13 mouse cellular contexts compared by ENCODE assay signal in the genomic region with DNA sequence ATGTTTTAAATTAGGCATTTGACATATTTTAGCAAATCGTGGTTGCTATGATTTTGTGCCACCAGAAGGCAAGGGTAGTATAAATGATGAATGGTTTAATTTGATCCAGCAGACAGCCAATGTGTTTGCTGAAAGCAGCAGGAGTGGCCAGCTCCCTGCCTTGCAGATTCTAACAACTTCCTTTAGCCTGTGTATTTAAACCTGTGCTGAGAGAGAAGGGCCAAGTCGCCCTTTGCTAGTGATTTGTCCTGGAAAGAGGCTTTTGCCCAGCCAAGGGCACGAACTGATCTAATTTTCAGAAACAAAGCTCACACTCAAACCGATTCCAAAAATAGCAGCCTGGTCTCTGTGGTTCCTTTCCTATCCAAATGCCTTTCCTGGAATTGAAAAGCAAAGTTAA. TPM values are rescaled to one million over a fixed set of nuclear protein-coding genes. Genes with fewer than 3 reads are reported as not detected.
DNase-seq lines count a peak whose midpoint lies in the region; ATAC-seq lines count a peak whose summit lies in the region.
"Had no signal": no experiment of that assay in that cellular context is flagged by ENCODE, and none has a peak within 500 bp of the region (broad histone marks: within the 10 kb centered on the region; RNA-seq: fewer than 3 reads in every experiment).

No protein-coding gene starts in this region.

- peak overlapping the region; percentile 50; the same call in 1 of the 2 replicates for H3K9ac ChIP-seq in heart, embryonic 13.5 days
- no peak overlapping the region for H3K9ac ChIP-seq in limb, embryonic 11.5 days (ENCODE audit: low read length)
- no peak overlapping the region for H3K9ac ChIP-seq in forebrain, embryonic 14.5 days (ENCODE audit: low read length)

- H3K27ac ChIP-seq in heart, embryonic 13.5 days (replicated peaks), result peak overlapping the region; percentile 60
- no peak overlapping the region for H3K27ac ChIP-seq in limb, embryonic 11.5 days (replicated peaks; ENCODE audit: low read depth, low read length)
- H3K27ac ChIP-seq in forebrain, embryonic 14.5 days (ENCODE audit: low read depth, low read length), result no peak overlapping the region

- peak; percentile 18 to 54 for DNase-seq in cerebellum, postnatal 14 days
- no peak for DNase-seq in cerebellum, postnatal 4 days (ENCODE audit: low spot score in 2 of 2)
- DNase-seq in left cerebral cortex, postnatal 4 days, result peak; percentile 2
- no peak for DNase-seq in left cerebral cortex, adult 18-20 months (ENCODE audit: low spot score in 2 of 2)
- peak; percentile 45 for DNase-seq in limb, embryonic 11.5 days (ENCODE audit: low spot score)
- DNase-seq in left cerebral cortex, postnatal 36 days (ENCODE audit: low spot score in 2 of 2), result no peak
- no peak for DNase-seq in forebrain, embryonic 14.5 days (ENCODE audit: low spot score)
- DNase-seq: gastrocnemius, postnatal 14 days; liver; midbrain, embryonic 14.5 days; right cerebral cortex, adult 18-20 months had no signal

- no peaks in the 10 kb centered on the region for H3K9me3 ChIP-seq in heart, embryonic 13.5 days
- H3K9me3 ChIP-seq in limb, embryonic 11.5 days (ENCODE audit: control insufficient read depth, low read length), result no peaks in the 10 kb centered on the region
- no peaks in the 10 kb centered on the region for H3K9me3 ChIP-seq in forebrain, embryonic 14.5 days (replicated peaks; ENCODE audit: control insufficient read depth, low read length)

- H3K4me3 ChIP-seq in heart, embryonic 13.5 days, result no peak overlapping the region
- H3K4me3 ChIP-seq in limb, embryonic 11.5 days (ENCODE audit: low read depth, low read length), result no peak overlapping the region
- no peak overlapping the region for H3K4me3 ChIP-seq in forebrain, embryonic 14.5 days (ENCODE audit: low read depth, low read length)

- H3K36me3 ChIP-seq in heart, embryonic 13.5 days, result no peaks in the 10 kb centered on the region
- H3K36me3 ChIP-seq in limb, embryonic 11.5 days (ENCODE audit: control insufficient read depth, insufficient read depth, low read length), result no peaks in the 10 kb centered on the region
- H3K36me3 ChIP-seq in forebrain, embryonic 14.5 days (ENCODE audit: control insufficient read depth, insufficient read depth, low read length), result no peaks in the 10 kb centered on the region

- intact Hi-C loops in left cerebral cortex, postnatal 4 days (cut with DNase I), result no loop called here
- intact Hi-C loops in left cerebral cortex, postnatal 36 days (cut with DNase I), result no loop called here

- peak overlapping the region; percentile 54 for H3K4me2 ChIP-seq in heart, embryonic 13.5 days
- no peak overlapping the region for H3K4me2 ChIP-seq in limb, embryonic 11.5 days (ENCODE audit: low read depth, severe bottlenecking)
- no peak overlapping the region for H3K4me2 ChIP-seq in forebrain, embryonic 14.5 days (ENCODE audit: low read length)

- H3K27me3 ChIP-seq in heart, embryonic 13.5 days (replicated peaks), result no peaks in the 10 kb centered on the region
- no peaks in the 10 kb centered on the region for H3K27me3 ChIP-seq in limb, embryonic 11.5 days (ENCODE audit: control insufficient read depth, insufficient read depth, low read length)
- no peaks in the 10 kb centered on the region for H3K27me3 ChIP-seq in forebrain, embryonic 14.5 days (replicated peaks; ENCODE audit: control insufficient read depth, insufficient read depth, low read length)

- WGBS in heart, embryonic 13.5 days, result 17% methylated on average over 4 of the region's 4 CpGs
- 22% methylated on average over 4 of the region's 4 CpGs for WGBS in limb, embryonic 11.5 days
- WGBS in forebrain, embryonic 14.5 days, result 60% methylated on average over 4 of the region's 4 CpGs

- H3K4me1 ChIP-seq in heart, embryonic 13.5 days, result peaks cover 17% of the 10 kb centered on the region
- H3K4me1 ChIP-seq in limb, embryonic 11.5 days (ENCODE audit: control insufficient read depth, insufficient read depth, low read length), result no peaks in the 10 kb centered on the region
- H3K4me1 ChIP-seq in forebrain, embryonic 14.5 days (ENCODE audit: control insufficient read depth, insufficient read depth, low read length), result no peaks in the 10 kb centered on the region

- no peak for ATAC-seq in heart, embryonic 13.5 days (ENCODE audit: extremely low read depth, insufficient number of reproducible peaks, low FRiP score, low TSS enrichment)
- 0 out of 2 replicates have a peak, but pooled peaks have one; percentile 44 for ATAC-seq in limb, embryonic 11.5 days (ENCODE audit: insufficient number of reproducible peaks, low FRiP score, low TSS enrichment, low read depth)
- ATAC-seq in forebrain, embryonic 14.5 days, result no peak

RNA-seq across cellular contexts. Expression of gene Frk, which starts 29.4 kb away (rescaled TPM):
- under 1 TPM; 0.48 to 0.70 TPM for total RNA-seq in left cerebral cortex, postnatal 4 days (2021)
- total RNA-seq in left cerebral cortex, adult 18-20 months (2021), result under 1 TPM; 0.16 to 0.46 TPM
- polyA plus RNA-seq in heart, embryonic 13.5 days (2015; fragmentation: Nextera tagmentation; extraction: Ambion mirVana), result 4.3 and 5.7 TPM in 2 replicates
- 3.4 and 5.3 TPM in 2 replicates for polyA plus RNA-seq in limb, embryonic 11.5 days (2014; fragmentation: Nextera tagmentation; extraction: Ambion mirVana)
- total RNA-seq in left cerebral cortex, postnatal 36 days (2021), result under 1 TPM; 0.20 TPM
- 0.60 and 1.3 TPM in 2 replicates for polyA plus RNA-seq in forebrain, embryonic 14.5 days (2014; fragmentation: Nextera tagmentation; extraction: Ambion mirVana)
- total RNA-seq: common myeloid progenitor, adult 5-6 weeks had no signal

Comparison
In these comparisons a context has a peak if more than half of its experiments do, and no peak if none do; other contexts are left out.
1. DNase-seq: peak in cerebellum, postnatal 14 days (2 of 2), left cerebral cortex, postnatal 4 days (single experiment) and limb, embryonic 11.5 days (single experiment); none in cerebellum, postnatal 4 days (0 of 2), left cerebral cortex, adult 18-20 months (0 of 2), left cerebral cortex, postnatal 36 days (0 of 2) and forebrain, embryonic 14.5 days (single experiment).